In the genomic region with DNA sequence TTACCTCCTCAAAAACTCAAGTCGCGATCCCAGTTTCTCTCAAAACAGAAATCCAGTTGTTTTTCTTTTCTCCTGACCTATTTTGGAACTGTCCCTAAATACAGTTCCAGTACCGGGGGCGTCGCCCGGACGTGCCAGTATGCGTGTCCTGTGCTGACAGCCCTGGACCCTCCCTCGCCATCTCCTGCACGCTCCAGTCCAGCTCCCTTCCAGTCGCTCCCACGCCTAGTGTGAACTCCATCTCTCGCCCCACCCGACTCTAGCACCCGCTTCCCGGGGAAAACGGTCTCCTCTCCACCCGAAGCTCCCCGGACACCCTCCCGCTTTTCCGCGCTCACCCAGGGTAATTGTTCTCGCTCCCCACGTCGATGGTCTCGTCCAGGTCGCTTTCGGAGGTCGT, we compare ENCODE assay signal across 7 mouse cellular contexts. TPM values are rescaled to one million over a fixed set of nuclear protein-coding genes. Genes with fewer than 3 reads are reported as not detected.
A peak's percentile ranks its signal among the peaks of the same experiment; 100 is the strongest.
DNase-seq lines count a peak whose midpoint lies in the region; ATAC-seq and TF ChIP-seq lines count a peak whose summit lies in the region.

No protein-coding gene starts in this region.

- TF ChIP-seq EP300 in lung, postnatal 0 days (IDR thresholded peaks at IDR 0.05): no peak

- no peak for TF ChIP-seq CTCF in lung, postnatal 0 days (IDR thresholded peaks at IDR 0.05)
- TF ChIP-seq CTCF in olfactory bulb, adult 2 months (IDR thresholded peaks at IDR 0.05; ENCODE audit: insufficient read depth, low read depth, low read length): no peak

- no peaks in the 10 kb centered on the region for H3K36me3 ChIP-seq in lung, postnatal 0 days (ENCODE audit: insufficient read depth, low read length)
- H3K36me3 ChIP-seq in forebrain, embryonic 13.5 days (ENCODE audit: poor library complexity, severe bottlenecking): no peaks in the 10 kb centered on the region

- no peak for TF ChIP-seq POLR2A in olfactory bulb, adult 2 months (IDR thresholded peaks at IDR 0.05; ENCODE audit: insufficient read depth, low read depth, low read length)

- peak; percentile 23 for ATAC-seq in lung, postnatal 0 days
- ATAC-seq in forebrain, embryonic 13.5 days: peak; percentile 61

- peak; percentile 43 for DNase-seq in lung, postnatal 0 days (ENCODE audit: low spot score)
- no peak for DNase-seq in lung, postnatal 10 days
- DNase-seq in liver: peak; percentile 8
- DNase-seq in urinary bladder, postnatal 14 days (ENCODE audit: low spot score): no peak
- DNase-seq in embryo, embryonic 11 days: no peak

- no peaks in the 10 kb centered on the region for H3K9me3 ChIP-seq in lung, postnatal 0 days (ENCODE audit: low read length)
- H3K9me3 ChIP-seq in forebrain, embryonic 13.5 days (replicated peaks): no peaks in the 10 kb centered on the region

- no peak overlapping the region for H3K27ac ChIP-seq in lung, postnatal 0 days (ENCODE audit: low read length)
- 0 out of 2 replicates have a peak overlapping the region, but pooled peaks have one; percentile 14 for H3K27ac ChIP-seq in forebrain, embryonic 13.5 days
- H3K27ac ChIP-seq in olfactory bulb, adult 2 months (ENCODE audit: insufficient read depth, low read depth, low read length): 0 out of 2 replicates have a peak overlapping the region, but pooled peaks have one; percentile 21

- H3K27me3 ChIP-seq in lung, postnatal 0 days (replicated peaks; ENCODE audit: insufficient read depth, low read length): peaks cover 23% of the 10 kb centered on the region; the same call in 1 of the 2 replicates
- peaks cover 63% of the 10 kb centered on the region for H3K27me3 ChIP-seq in forebrain, embryonic 13.5 days

- H3K4me3 ChIP-seq in lung, postnatal 0 days (ENCODE audit: low read depth, low read length): peak overlapping the region; percentile 51
- peak overlapping the region; percentile 49 for H3K4me3 ChIP-seq in forebrain, embryonic 13.5 days
- H3K4me3 ChIP-seq in olfactory bulb, adult 2 months (ENCODE audit: insufficient read depth, low read depth, low read length): peak overlapping the region; percentile 86

- H3K4me1 ChIP-seq in lung, postnatal 0 days (ENCODE audit: insufficient read depth, low read depth, low read length): peaks cover 3% of the 10 kb centered on the region; the same call in 1 of the 2 replicates
- H3K4me1 ChIP-seq in forebrain, embryonic 13.5 days: peaks cover 24% of the 10 kb centered on the region
- H3K4me1 ChIP-seq in olfactory bulb, adult 2 months (ENCODE audit: control insufficient read depth, insufficient read depth, low read length): peaks cover 7% of the 10 kb centered on the region

- H3K9ac ChIP-seq in lung, postnatal 0 days (replicated peaks; ENCODE audit: low read depth): no peak overlapping the region
- H3K9ac ChIP-seq in forebrain, embryonic 13.5 days: peak overlapping the region; percentile 53

- under 1% methylated on average over 29 of the region's 29 CpGs for WGBS in lung, postnatal 0 days
- 1% methylated on average over 29 of the region's 29 CpGs for WGBS in forebrain, embryonic 13.5 days
- under 1% methylated on average over 29 of the region's 29 CpGs for WGBS in olfactory bulb, adult 2 months

- peak overlapping the region; percentile 88 for H3K4me2 ChIP-seq in lung, postnatal 0 days (replicated peaks; ENCODE audit: low read depth, low read length)
- H3K4me2 ChIP-seq in forebrain, embryonic 13.5 days: peak overlapping the region; percentile 79

RNA-seq across cellular contexts. Expression of a gene that starts 0.4 kb away (rescaled TPM):
- polyA plus RNA-seq in lung, postnatal 0 days (2015; fragmentation: Nextera tagmentation; extraction: Ambion mirVana): 2.5 and 2.8 TPM in 2 replicates
- polyA plus RNA-seq in forebrain, embryonic 13.5 days (2015; fragmentation: Nextera tagmentation; extraction: Ambion mirVana): 2.7 and 4.0 TPM in 2 replicates
- polyA plus RNA-seq in olfactory bulb, adult 2 months (2012; ENCODE audit: insufficient read depth, insufficient read length, low replicate concordance, missing spikeins): not detected in 2 replicates

RNA-seq across cellular contexts. Expression of a gene that starts 39.1 kb away (rescaled TPM):
- polyA plus RNA-seq in lung, postnatal 0 days (2015; fragmentation: Nextera tagmentation; extraction: Ambion mirVana): 8.8 and 12.4 TPM in 2 replicates
- polyA plus RNA-seq in forebrain, embryonic 13.5 days (2015; fragmentation: Nextera tagmentation; extraction: Ambion mirVana): 8.8 TPM in 2 replicates
- polyA plus RNA-seq in olfactory bulb, adult 2 months (2012; ENCODE audit: insufficient read depth, insufficient read length, low replicate concordance, missing spikeins): not detected in 2 replicates

Comparison
In these comparisons a context has a peak if more than half of its experiments do, and no peak if none do; other contexts are left out.
1. DNase-seq: peak in lung, postnatal 0 days (single experiment) and liver (single experiment); none in lung, postnatal 10 days (single experiment), urinary bladder, postnatal 14 days (single experiment) and embryo, embryonic 11 days (single experiment).
2. Peak in every context shown above with its lines, with median percentiles within 50 percentile points of each other: H3K4me3 ChIP-seq.